Mouse (Mus musculus) heart, adult 2 months (tissue): ENCODE results near the gene Rab7b.

ENCODE experiments used
- EP300 ChIP-seq: fragments of 200-500 bp; IDR thresholded peaks from 2 replicates; pipeline ENCODE4 v1.6.1; 2011; ENCODE audit warnings: low read depth, low read length, control low read depth; ENCODE audit not compliant: insufficient read depth
- POLR2A ChIP-seq: fragments of 200-500 bp; IDR thresholded peaks from 2 replicates; pipeline ENCODE4 v1.6.1; 2011; ENCODE audit warnings: mild to moderate bottlenecking, low read depth, low read length, control low read depth; ENCODE audit not compliant: insufficient read depth

GRCm38 (mm10) chr1:131733474-131734180 is 45.1 kb downstream of the Rab7b start:
- TF ChIP-seq EP300 (no peak), POLR2A (no peak)
